Mouse (Mus musculus) limb, embryonic 15.5 days (tissue): ENCODE results near the gene Mapk10. TPM values are rescaled to one million over a fixed set of nuclear protein-coding genes. Genes with fewer than 3 reads are reported as not detected.

ENCODE experiments used
- ATAC-seq: fragments of 200-750 bp; cut with Nextera tagmentation; 2 replicates; pipeline ENCODE4 v1.8.0; 2017; ENCODE audit warnings: low read depth, moderate TSS enrichment; ENCODE audit not compliant: insufficient number of reproducible peaks, low FRiP score, low TSS enrichment
- H3K27ac ChIP-seq: fragments of 300-500 bp; sonication (generic); 2 replicates; pipeline ENCODE4 v1.5.1; 2015; ENCODE audit warnings: moderate library complexity, mild to moderate bottlenecking, inconsistent platforms
- H3K27me3 ChIP-seq: fragments of 300-500 bp; sonication (generic); 2 replicates; pipeline ENCODE4 v1.6.1; 2015; ENCODE audit warnings: inconsistent platforms
- H3K36me3 ChIP-seq: fragments of 300-500 bp; sonication (generic); 2 replicates; pipeline ENCODE4 v1.6.1; 2015; ENCODE audit warnings: inconsistent platforms
- H3K4me1 ChIP-seq: fragments of 300-500 bp; sonication (generic); 2 replicates; pipeline ENCODE4 v1.6.1; 2015; ENCODE audit warnings: inconsistent platforms
- H3K4me2 ChIP-seq: fragments of 300-500 bp; sonication (generic); 2 replicates; pipeline ENCODE4 v1.6.1; 2015; ENCODE audit warnings: mild to moderate bottlenecking, inconsistent platforms
- H3K4me3 ChIP-seq: fragments of 300-500 bp; sonication (generic); 2 replicates; pipeline ENCODE4 v1.5.1; 2015; ENCODE audit warnings: mild to moderate bottlenecking, inconsistent platforms
- H3K9ac ChIP-seq: fragments of 300-500 bp; sonication (generic); 2 replicates; pipeline ENCODE4 v1.6.1; 2015; ENCODE audit warnings: inconsistent platforms
- H3K9me3 ChIP-seq: fragments of 300-500 bp; sonication (generic); 2 replicates; pipeline ENCODE4 v1.6.1; 2016; ENCODE audit warnings: inconsistent platforms
- WGBS: fragments of 180-500 bp; shearing (Covaris S2); methylation state at CpG from one replicate; pipeline ENCODE4 v1.1.7; 2015; 5-methylcytosine and 5-hydroxymethylcytosine counted together
- polyA plus RNA-seq: library from polyadenylated mRNA; unstranded; fragments of >200 nt; fragmentation: Nextera tagmentation; extraction: Ambion mirVana; gene quantifications from 2 replicates; pipeline ENCODE4 v1.2.1, GENCODE M21; 2015

Gene Mapk10
- polyA plus RNA-seq, 1 experiment from 2014 or later: 0.42 TPM

DNA sequence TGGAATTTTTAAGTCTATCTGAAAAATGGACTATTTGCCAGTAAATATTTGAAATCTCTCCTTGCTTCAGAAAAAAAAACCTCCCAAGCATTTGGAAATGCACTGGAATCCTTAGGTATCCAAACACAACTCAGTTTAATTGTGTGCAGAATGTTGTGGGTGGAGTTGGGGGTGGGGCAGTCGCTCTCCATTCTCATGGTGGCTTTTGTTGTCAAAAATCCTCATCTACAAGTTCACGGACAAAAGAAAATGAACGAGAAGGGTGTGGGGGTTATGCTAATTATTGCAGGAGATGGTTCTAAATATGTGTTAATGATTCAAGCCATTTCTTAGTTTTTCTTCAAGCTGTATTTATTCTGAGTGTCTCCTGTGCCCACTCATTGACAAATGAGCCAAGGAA, 49.6 kb downstream of the Mapk10 start:
- 57% methylated on average over 3 of the region's 3 CpGs for WGBS
- Histone ChIP-seq H3K9ac (no peak overlapping the region), H3K27ac (no peak overlapping the region), H3K4me3 (no peak overlapping the region), H3K36me3 (no peaks in the 10 kb centered on the region), H3K4me2 (no peak overlapping the region), H3K9me3 (no peaks in the 10 kb centered on the region), H3K4me1 (0 out of 2 replicates have a peak, but pooled peaks cover 3% of the 10 kb centered on the region), H3K27me3 (no peaks in the 10 kb centered on the region)
- ATAC-seq: no peak

DNA sequence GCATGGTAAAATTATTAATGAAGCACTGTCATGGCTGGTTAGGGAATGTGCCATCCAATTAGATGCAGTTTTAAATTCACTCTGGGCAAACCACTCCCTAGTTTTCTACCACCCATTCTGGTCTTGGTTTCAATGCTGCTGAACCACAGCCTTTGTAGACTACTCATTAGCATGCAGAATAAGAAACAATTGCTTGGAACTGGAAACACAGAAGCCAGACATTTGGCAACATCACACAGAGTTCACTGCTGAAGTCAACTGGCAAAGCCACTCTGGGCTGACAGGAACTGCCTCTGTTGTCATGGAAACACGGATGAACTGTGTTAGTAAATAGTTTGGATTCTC, 50.0 kb downstream of the Mapk10 start:
- Histone ChIP-seq H3K9me3 (no peaks in the 10 kb centered on the region), H3K36me3 (no peaks in the 10 kb centered on the region), H3K27me3 (no peaks in the 10 kb centered on the region), H3K27ac (no peak overlapping the region), H3K4me1 (0 out of 2 replicates have a peak, but pooled peaks cover 3% of the 10 kb centered on the region), H3K9ac (no peak overlapping the region), H3K4me3 (no peak overlapping the region), H3K4me2 (no peak overlapping the region)
- WGBS: 33% methylated on average over 1 of the region's 1 CpGs
- ATAC-seq: no peak

DNA sequence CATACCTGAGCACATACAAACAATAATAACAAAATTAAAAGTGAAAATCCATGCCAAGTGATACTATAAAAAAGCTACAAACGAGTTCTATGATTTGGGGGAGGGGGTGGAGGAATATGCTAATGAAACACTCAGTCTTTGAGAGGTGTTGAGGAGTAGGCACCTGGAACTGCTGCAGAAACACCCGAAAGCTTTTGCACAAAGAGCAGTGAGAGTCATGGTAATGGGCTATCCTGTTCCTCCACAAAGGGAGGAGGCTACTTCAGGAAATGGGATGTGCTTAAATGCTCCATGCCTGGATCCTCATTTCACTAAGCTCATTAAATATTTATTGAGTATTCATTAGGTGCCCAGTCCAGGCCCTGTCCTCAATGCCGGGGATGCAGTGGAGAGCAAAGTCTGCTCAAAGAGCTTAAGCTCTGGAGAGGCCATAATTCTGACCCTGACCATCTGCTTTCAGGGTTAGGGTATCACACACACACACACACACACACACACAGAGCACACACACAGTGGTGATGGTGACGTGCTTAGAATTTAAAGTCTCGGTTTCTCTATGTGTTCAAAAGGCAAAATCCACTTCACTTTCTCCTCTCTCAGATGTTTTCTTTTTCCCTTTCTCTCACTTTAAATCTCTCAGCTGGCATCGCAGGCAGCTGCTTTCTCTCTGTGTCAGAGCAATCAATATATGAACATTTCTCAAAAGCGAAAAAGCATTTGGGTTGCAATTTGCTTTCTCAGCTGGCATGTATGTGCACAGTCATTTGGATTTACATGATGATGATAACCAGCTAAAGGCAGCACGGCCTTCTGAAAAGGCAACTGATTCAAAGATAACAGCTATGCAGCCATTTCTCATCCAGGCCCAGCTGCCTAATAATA, 50.6 kb downstream of the Mapk10 start:
- no peak for ATAC-seq
- H3K9me3 ChIP-seq: no peaks in the 10 kb centered on the region
- 0 out of 2 replicates have a peak, but pooled peaks cover 3% of the 10 kb centered on the region for H3K4me1 ChIP-seq
- H3K36me3 ChIP-seq: no peaks in the 10 kb centered on the region
- no peak overlapping the region for H3K9ac ChIP-seq
- H3K27me3 ChIP-seq: no peaks in the 10 kb centered on the region
- H3K27ac ChIP-seq: no peak overlapping the region
- H3K4me2 ChIP-seq: no peak overlapping the region
- 65% methylated on average over 8 of the region's 8 CpGs for WGBS
- H3K4me3 ChIP-seq: no peak overlapping the region

DNA sequence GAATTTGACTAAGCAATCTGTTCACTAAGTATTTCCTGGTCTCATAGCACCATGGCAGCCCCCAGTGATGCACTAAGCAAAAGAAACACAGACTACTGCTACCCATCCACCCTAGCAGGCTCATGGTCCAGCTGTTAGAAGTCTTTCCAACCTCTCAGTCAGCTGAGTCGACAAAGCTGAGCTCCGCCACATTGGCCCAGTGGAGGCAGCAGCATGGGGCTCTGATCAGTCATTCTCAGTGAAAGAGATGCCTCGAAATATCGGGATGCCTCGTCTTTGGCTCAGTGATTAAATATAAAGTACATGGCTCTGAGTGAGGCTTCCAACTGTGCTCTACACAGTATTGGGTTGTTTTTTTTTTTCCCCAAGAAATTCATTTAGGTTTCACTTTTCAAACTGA, 70.2 kb downstream of the Mapk10 start:
- no peak overlapping the region for H3K4me2 ChIP-seq

DNA sequence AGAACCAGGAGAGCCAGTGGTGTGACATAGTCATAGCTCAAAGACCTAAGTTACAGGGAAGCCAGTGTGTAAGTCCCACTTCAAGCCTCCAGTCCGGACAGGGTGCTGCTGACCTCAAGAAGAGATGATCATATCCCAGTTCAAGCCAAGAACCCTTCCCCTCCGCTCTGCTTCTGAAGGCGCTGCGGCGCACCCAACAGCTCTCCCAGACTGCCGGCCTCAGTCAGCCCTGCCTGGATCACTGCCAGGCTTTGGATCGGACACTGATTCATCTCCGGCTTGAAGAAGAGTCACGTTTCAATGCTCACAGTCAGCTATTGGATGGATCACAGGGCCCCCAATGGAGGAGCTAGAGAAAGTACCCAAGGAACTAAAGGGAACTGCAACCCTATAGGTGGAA, 76.3 kb downstream of the Mapk10 start:
- no peak overlapping the region for H3K9ac ChIP-seq
- H3K4me1 ChIP-seq: no peaks in the 10 kb centered on the region
- H3K27ac ChIP-seq: no peak overlapping the region
- H3K4me2 ChIP-seq: no peak overlapping the region
- 81% methylated on average over 9 of the region's 9 CpGs for WGBS
- no peaks in the 10 kb centered on the region for H3K9me3 ChIP-seq
- no peak for ATAC-seq
- H3K27me3 ChIP-seq: no peaks in the 10 kb centered on the region
- H3K4me3 ChIP-seq: no peak overlapping the region
- H3K36me3 ChIP-seq: no peaks in the 10 kb centered on the region

More for the DNA sequence above, 70.2 kb downstream of the Mapk10 start:
- no peaks in the 10 kb centered on the region for H3K36me3 ChIP-seq
- no peaks in the 10 kb centered on the region for H3K9me3 ChIP-seq
- no peaks in the 10 kb centered on the region for H3K4me1 ChIP-seq
- 83% methylated on average over 5 of the region's 5 CpGs for WGBS
- no peak overlapping the region for H3K4me3 ChIP-seq
- no peak for ATAC-seq
- H3K9ac ChIP-seq: no peak overlapping the region
- no peaks in the 10 kb centered on the region for H3K27me3 ChIP-seq
- no peak overlapping the region for H3K27ac ChIP-seq

DNA sequence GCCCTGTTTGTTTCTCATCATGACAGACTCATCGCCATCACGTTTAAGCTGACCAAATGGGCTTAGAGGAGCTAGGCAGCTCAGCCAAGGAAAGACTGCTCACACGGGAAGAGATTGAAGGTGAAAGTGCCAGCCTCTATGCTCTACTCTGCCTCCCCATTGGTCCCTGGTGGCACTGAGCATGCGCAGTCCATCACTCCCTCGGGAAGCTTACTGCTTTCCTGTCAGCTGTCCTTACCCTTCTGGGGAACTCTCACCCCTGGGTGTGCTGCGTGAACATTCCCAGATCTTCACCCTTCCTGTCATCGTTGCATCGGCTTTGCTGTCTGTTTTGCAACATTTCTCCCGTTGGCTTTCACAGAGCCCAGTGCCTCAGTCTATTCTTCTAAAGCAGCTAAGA, 77.5 kb downstream of the Mapk10 start:
- Histone ChIP-seq H3K4me1 (no peaks in the 10 kb centered on the region), H3K9me3 (no peaks in the 10 kb centered on the region), H3K27me3 (no peaks in the 10 kb centered on the region), H3K27ac (no peak overlapping the region), H3K9ac (no peak overlapping the region), H3K4me3 (no peak overlapping the region), H3K4me2 (no peak overlapping the region), H3K36me3 (no peaks in the 10 kb centered on the region)
- ATAC-seq: no peak
- WGBS: 67% methylated on average over 9 of the region's 9 CpGs

DNA sequence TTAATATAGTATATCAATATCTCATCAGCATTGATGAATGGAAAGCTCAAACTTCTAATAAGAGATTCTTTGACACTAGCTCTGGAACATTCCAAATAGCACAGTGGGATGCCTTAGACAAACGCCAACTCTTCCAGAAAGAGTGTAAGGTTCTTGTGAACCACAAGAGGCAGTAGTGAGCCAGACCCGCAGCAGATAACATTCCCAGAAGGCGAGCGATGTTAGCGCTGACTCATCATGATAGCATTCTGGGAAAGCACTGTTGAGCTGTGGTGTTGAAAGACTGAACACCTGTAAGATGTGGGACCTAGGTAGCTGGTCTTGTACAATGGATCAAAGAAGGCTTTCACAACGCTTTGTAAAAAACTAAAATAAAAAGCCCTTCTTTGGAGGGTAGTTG, 78.3 kb downstream of the Mapk10 start:
- WGBS: 70% methylated on average over 6 of the region's 6 CpGs
- Histone ChIP-seq H3K4me3 (no peak overlapping the region), H3K9me3 (no peaks in the 10 kb centered on the region), H3K36me3 (no peaks in the 10 kb centered on the region), H3K4me1 (no peaks in the 10 kb centered on the region), H3K9ac (no peak overlapping the region), H3K27ac (no peak overlapping the region), H3K27me3 (no peaks in the 10 kb centered on the region), H3K4me2 (no peak overlapping the region)
- ATAC-seq: no peak

DNA sequence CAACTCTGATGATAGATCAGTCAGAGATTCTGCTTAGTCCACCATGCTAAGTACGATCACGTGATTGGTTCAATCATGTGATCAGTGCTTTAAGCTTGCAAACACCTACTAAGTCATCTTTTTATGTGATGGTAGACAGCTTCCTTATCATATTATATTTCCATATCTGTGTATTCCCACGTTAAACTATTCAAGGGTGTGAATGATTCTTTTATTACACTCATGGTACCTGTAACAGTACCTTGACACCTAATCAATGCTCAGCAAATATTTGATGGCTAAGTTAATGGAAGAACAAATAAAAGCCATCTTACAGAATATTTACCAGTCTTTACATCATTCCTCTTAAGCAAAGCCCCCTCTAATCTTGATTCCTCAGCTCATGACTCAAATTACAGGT, 91.5 kb downstream of the Mapk10 start:
- Histone ChIP-seq H3K27me3 (no peaks in the 10 kb centered on the region), H3K27ac (no peak overlapping the region), H3K4me1 (no peaks in the 10 kb centered on the region), H3K9ac (no peak overlapping the region), H3K4me2 (no peak overlapping the region), H3K36me3 (no peaks in the 10 kb centered on the region), H3K9me3 (no peaks in the 10 kb centered on the region), H3K4me3 (no peak overlapping the region)
- ATAC-seq: no peak
- 78% methylated on average over 3 of the region's 3 CpGs for WGBS

DNA sequence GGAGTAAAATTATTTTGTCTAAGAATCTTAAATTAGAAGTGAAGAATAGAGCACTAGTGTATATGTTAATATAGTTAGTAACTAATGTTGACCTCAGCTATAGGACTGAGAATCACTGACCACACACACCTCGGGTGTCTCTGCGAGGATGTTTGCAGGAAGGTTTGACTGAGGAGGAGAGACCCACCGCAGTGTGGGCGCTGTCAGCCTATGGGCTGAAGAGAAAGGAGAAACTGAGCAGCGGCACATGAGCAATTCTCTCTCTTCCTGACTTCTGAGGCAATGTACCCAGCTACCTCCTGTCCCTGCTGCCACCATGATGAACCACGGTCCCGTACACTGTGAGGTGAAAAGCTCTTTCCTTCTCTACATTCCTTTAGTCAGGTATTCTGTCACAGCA, 95.6 kb downstream of the Mapk10 start:
- no peak for ATAC-seq
- no peak overlapping the region for H3K4me2 ChIP-seq
- no peak overlapping the region for H3K9ac ChIP-seq
- no peaks in the 10 kb centered on the region for H3K36me3 ChIP-seq
- H3K27ac ChIP-seq: no peak overlapping the region
- H3K4me3 ChIP-seq: no peak overlapping the region
- H3K4me1 ChIP-seq: no peaks in the 10 kb centered on the region
- no peaks in the 10 kb centered on the region for H3K27me3 ChIP-seq
- no peaks in the 10 kb centered on the region for H3K9me3 ChIP-seq
- 87% methylated on average over 7 of the region's 7 CpGs for WGBS

DNA sequence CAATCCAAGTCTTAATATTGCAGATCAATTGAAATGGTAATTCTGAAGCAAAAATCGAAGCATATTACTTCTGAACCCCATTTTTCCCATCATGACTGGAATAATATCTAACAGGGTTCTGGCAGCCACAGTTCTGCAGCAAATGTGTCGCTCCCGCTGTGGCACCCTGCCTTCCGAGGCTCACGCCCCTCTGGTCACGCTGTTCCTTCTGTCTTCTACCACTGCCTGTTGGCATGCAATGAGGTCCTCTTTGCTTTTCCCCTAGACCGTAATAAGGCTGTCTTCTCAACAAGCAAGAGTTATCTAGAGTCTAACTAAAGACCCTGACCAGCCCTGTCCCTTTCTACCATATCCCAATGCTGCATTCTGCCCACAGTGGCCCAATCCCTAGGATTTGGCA, 98.7 kb downstream of the Mapk10 start:
- WGBS: 87% methylated on average over 7 of the region's 7 CpGs
- Histone ChIP-seq H3K36me3 (no peaks in the 10 kb centered on the region), H3K4me3 (no peak overlapping the region), H3K9me3 (no peaks in the 10 kb centered on the region), H3K27ac (no peak overlapping the region), H3K9ac (no peak overlapping the region), H3K27me3 (no peaks in the 10 kb centered on the region), H3K4me2 (no peak overlapping the region), H3K4me1 (no peaks in the 10 kb centered on the region)
- ATAC-seq: no peak

DNA sequence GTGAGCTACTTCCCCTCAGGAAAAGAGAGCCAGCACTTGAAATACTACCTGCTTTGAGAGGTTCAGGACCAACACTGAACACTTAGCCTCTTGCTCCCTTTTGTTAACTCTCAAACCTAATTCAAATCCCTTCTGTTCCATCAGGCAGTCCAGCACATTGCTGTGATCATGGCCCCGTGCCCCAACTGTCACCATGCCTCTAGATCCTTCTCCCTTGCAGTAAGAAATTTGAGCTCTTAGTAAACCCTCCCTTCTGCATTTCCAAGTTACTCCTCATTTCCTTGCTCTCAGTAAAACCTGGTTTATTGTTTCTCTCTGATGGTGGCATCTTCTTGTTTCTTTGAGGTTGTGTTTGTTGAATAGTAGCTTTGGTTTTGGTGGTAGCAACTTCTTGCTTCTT, 101.7 kb downstream of the Mapk10 start:
- H3K9me3 ChIP-seq: no peaks in the 10 kb centered on the region
- no peak overlapping the region for H3K9ac ChIP-seq
- H3K27me3 ChIP-seq: no peaks in the 10 kb centered on the region
- no peak overlapping the region for H3K4me3 ChIP-seq
- H3K36me3 ChIP-seq: no peaks in the 10 kb centered on the region
- ATAC-seq: no peak
- H3K27ac ChIP-seq: no peak overlapping the region
- WGBS: 53% methylated on average over 1 of the region's 1 CpGs
- no peak overlapping the region for H3K4me2 ChIP-seq
- no peaks in the 10 kb centered on the region for H3K4me1 ChIP-seq

DNA sequence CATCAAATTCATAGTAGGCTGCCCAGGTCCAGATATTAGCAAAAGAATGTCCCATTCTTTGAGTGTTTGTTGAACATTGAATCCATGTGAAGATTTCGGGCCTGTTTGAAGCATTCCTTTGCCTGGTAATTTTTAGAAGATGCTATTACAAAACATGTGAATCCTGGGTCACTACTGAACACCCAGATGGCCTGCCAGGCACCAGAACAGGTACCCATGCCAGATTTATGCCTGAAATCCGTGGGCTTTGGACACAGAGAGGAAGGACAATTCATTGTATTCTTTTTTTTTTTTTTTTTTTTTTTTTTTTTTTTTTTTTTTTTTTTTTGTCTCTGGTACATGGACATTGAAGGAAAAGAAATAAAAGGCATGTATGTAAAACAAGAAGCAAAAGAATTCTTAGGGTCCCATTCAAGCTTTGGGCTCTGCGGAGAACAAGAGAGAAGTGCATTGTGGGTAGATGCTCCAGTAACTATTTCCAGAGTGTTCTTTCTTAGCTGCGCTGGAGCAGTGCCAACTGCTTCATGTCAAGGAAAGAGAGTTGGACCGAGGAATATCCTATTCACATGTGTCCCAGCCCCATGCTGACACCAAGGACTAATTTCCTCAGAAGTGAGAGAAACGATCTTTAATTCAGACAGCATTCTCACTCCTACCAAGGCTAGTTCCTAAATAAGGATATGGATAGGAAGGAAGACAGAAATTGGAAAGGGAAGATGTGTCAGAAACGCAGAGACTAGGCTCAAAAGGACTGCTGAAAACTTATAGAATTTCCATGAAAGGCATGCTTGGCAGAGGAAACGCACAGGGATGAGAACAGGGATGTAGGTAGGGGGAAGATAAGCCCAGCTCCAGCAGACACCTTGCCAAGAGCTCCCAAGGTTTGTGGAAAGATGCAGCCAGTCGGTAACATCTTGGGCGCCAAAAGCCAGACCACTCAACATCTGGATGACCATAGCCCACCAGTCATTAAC, 105.4 kb downstream of the Mapk10 start:
- no peak overlapping the region for H3K4me2 ChIP-seq
- no peak for ATAC-seq
- no peaks in the 10 kb centered on the region for H3K27me3 ChIP-seq
- no peak overlapping the region for H3K9ac ChIP-seq
- WGBS: 79% methylated on average over 10 of the region's 10 CpGs
- no peaks in the 10 kb centered on the region for H3K9me3 ChIP-seq
- H3K4me1 ChIP-seq: no peaks in the 10 kb centered on the region
- no peak overlapping the region for H3K4me3 ChIP-seq
- no peaks in the 10 kb centered on the region for H3K36me3 ChIP-seq
- no peak overlapping the region for H3K27ac ChIP-seq
